Mouse (Mus musculus): Measurements from ENCODE around the gene Cdyl.

- TF ChIP-seq MAX (IDR thresholded peaks at IDR 0.05; ENCODE audit: low read depth) = no peak
- TF ChIP-seq POLR2A (IDR thresholded peaks at IDR 0.05; ENCODE audit: insufficient read length, low read depth) = no peak
- TF ChIP-seq POLR2AphosphoS2 (IDR thresholded peaks at IDR 0.05; ENCODE audit: insufficient read length, low read depth) = no peak
- no peak for TF ChIP-seq SRF (IDR thresholded peaks at IDR 0.05; ENCODE audit: control insufficient read depth, insufficient read length, low read depth)
- no peak for TF ChIP-seq E2F4 (IDR thresholded peaks at IDR 0.05; ENCODE audit: insufficient read depth)
Measured at GRCm38 (mm10) chr13:35726025-35726424, 66.4 kb downstream of the Cdyl start.
